Mouse (Mus musculus): ENCODE measurements around the gene Serpine1. TPM values are rescaled to one million over a fixed set of nuclear protein-coding genes. Genes with fewer than 3 reads are reported as not detected.

Gene Serpine1
- not detected for total RNA-seq (2023)

GRCm38 (mm10) chr5:137072079-137072960 lies at the start of gene Serpine1:
Gene Serpine1, minus strand, starts transcription at chr5:137072268.

GRCm38 (mm10) chr5:137115866-137116847 lies 44.1 kb upstream of the Serpine1 start, which contains the start of gene Trim56:
Gene Trim56, minus strand, starts transcription at chr5:137116209.

GRCm38 (mm10) chr5:137045402-137046323 lies 26.4 kb downstream of the Serpine1 start, which contains the start of gene Ap1s1:
Gene Ap1s1, minus strand, starts transcription at chr5:137046135.

GRCm38 (mm10) chr5:137026092-137026491 lies 46.0 kb downstream of the Serpine1 start, which contains the start of gene Vgf:
Gene Vgf, plus strand, starts transcription at chr5:137026392.

Other genes with a start within 250 kb of the Serpine1 start
- not detected for gene Col26a1, start 189.1 kb downstream of the Serpine1 start, total RNA-seq (2023)
- 1 to 10 TPM; 1.8 to 5.1 TPM for gene Ift22, start 164.1 kb downstream of the Serpine1 start, total RNA-seq (2023)
- 100 to 1,000 TPM; 210 to 222 TPM for gene Fis1, start 119.0 kb downstream of the Serpine1 start, total RNA-seq (2023)
- gene Cldn15, start 105.7 kb downstream of the Serpine1 start, total RNA-seq (2023) = 10 to 100 TPM; 42.6 to 53.7 TPM
- gene Plod3, start 85.2 kb downstream of the Serpine1 start, total RNA-seq (2023) = 100 to 1,000 TPM in 1 of 2 experiments, 10 to 100 TPM in 1; 93.1 to 105 TPM
- gene Znhit1, start 84.2 kb downstream of the Serpine1 start, total RNA-seq (2023) = 10 to 100 TPM; 90.9 to 94.2 TPM
- not detected for gene Vgf, start 45.9 kb downstream of the Serpine1 start, total RNA-seq (2023)
- 10 to 100 TPM; 30.7 to 32.9 TPM for gene Ap1s1, start 26.1 kb downstream of the Serpine1 start, total RNA-seq (2023)
- gene Trim56, start 43.9 kb upstream of the Serpine1 start, total RNA-seq (2023) = 10 to 100 TPM; 39.4 to 43.5 TPM
- not detected for gene Muc3, start 77.1 kb upstream of the Serpine1 start, total RNA-seq (2023)
- gene Muc3a, start 140.1 kb upstream of the Serpine1 start, total RNA-seq (2023) = 1 to 10 TPM; 1.3 to 2.1 TPM
- gene Ache, start 215.3 kb upstream of the Serpine1 start, total RNA-seq (2023) = 1 to 10 TPM; 2.9 to 9.9 TPM
- 1 to 10 TPM; 3.0 to 3.9 TPM for gene Ufsp1, start 222.4 kb upstream of the Serpine1 start, total RNA-seq (2023)
- 100 to 1,000 TPM; 207 to 230 TPM for gene Srrt, start 235.4 kb upstream of the Serpine1 start, total RNA-seq (2023)
- gene Trip6, start 242.1 kb upstream of the Serpine1 start, total RNA-seq (2023) = 1 to 10 TPM; 7.5 to 10.0 TPM

All from neutrophil, adult 59 days (primary cell).